Mouse (Mus musculus) mouse trophoblast stem cell (cell line): ENCODE results near the gene Tfeb.

Source experiments
- in situ Hi-C, 2 experiments: fragments of 300-500 bp; cut with MseI, MboI; formaldehyde crosslinking; loops; 2 replicates in 1 of 2; 3 replicates in 1 of 2; pipeline ENCODE4 v1.15.1; 2025

The Tfeb gene

DNA sequence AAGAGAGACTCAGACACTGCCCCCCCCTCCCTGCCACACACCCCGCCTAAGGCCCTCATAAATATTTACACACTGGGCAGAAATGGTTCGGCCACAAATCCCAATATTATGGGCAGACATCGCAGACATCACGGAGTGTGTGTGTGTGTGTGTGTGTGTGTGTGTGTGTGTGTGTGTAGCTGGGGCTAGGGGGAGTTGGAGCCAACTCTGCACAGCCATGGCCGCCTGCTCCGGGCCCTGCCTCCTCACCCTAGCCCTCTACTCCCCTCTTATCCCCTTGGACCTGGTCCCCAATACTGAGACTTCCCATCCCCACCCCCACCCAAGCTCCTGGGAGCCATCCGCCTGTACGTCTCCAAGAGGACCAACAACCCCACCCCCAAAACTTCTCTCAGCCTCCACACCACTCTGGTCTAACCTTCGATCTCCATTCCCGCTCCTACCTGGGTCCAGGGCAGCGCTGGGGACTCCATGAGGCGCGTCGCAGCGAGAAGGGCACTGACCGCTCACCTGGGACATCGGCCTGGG is 95.7 kb downstream of the Tfeb start:
- in situ Hi-C loops: no loop called here

DNA sequence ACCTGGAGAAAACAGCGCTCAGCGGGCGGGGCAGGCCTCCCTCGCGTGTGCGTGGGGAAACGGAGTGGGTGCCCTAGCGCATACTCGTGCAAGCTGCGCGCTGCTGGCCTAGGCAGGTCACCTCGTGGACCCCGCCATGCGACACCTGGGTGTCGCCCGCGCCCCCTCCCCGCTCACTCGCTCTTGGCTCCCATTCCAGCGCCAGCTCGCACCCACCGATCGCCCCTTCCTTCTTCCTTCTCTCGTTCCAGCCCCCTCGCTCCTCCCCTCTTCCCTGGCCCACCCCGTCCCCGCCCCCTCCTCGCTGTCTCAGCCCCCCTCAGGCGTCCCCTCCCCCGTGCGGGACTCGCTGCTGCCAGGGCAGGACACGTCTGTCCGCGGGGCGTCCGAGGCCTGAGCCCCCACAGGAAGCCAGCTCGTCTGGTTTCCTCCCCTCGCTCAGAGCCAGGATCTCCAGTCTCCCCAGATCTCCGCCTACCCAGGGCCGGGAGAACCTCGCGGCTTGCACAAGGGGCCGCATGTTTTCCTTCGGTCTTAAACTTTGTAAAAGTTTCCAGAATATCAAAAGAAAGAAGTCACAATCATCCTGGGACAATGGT is 96.3 kb downstream of the Tfeb start:
- in situ Hi-C loops: no loop called here

DNA sequence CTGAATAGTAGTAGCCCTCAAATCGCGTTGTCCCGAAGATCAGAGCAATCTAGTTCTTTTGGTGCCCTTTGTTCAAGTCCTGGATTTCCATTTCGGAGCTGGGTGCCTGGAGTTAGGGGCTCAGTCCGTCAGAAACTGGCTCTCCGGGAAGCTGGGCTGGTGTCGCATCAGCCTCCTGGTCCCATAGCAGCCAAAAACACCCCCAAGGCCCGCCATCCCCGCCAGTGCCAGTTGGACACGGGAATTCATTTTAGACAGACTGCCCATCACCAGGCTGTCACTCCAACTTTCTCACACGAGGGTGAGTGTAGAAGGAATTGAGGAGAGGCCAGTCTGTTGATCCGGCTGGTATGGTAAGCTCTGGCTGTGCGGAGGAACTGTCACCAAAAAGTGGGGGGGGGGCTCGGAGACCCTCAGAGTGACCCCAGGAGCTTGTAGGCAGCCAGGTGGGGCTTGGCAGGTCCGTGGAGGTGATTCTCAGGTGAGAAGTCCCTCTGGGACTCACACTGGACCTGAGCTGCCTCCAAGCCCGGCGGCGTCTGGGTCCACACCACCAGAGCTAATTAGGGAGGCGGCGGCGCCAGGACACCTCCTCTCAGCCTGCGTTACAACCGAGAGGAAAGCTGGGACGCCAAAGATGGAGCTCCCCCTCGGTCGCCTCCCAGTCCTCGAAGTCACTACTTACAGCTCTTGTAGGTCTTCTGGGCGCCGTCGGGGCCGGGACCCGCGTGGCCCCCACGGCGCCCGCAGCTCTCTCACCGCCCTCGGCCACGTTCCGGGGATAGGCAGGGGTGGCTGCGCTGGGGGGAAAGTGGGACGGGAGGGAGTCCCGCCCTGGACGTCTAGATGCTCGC is 97.0 kb downstream of the Tfeb start:
- in situ Hi-C loops: no loop called here

DNA sequence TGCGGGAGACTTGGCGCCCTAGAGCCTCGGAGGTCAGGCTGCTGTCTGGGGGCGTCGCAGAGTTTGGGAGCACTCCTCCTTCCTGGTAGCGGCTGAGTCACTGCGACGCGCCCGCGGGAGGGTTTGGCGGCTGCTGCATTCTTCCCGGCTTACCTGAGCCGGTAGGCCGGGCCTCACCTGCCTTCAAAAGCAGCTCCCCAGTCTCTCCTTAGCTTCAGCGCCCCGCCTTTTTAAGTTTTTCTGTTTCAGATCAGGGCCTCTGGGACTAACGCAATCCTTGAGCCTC is 97.6 kb downstream of the Tfeb start, which contains the start of gene Mdfi:
Gene Mdfi, minus strand, starts transcription at position 210 of the 286 bp plus-strand sequence.
- in situ Hi-C loops: no loop called here

DNA sequence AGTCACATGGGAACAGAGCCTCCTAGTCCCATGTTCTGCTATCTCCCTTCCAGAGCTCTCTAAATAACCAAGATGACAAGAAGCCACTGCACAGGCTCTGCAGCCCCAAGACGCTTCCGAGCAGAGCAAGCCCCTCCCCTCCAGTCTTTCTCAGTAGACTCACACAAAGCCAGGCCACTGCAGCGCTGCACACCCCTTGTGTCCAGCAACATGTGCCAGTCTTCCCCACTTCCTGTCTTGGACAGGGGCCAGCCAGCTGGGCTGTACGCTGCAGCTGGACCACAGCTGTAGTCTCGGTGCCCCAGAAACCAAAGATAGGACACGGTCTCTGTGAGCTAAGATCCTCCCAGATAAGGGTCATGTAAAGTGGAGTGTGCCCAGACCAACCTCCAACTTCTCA is 101.0 kb downstream of the Tfeb start:
- in situ Hi-C loops: no loop called here

DNA sequence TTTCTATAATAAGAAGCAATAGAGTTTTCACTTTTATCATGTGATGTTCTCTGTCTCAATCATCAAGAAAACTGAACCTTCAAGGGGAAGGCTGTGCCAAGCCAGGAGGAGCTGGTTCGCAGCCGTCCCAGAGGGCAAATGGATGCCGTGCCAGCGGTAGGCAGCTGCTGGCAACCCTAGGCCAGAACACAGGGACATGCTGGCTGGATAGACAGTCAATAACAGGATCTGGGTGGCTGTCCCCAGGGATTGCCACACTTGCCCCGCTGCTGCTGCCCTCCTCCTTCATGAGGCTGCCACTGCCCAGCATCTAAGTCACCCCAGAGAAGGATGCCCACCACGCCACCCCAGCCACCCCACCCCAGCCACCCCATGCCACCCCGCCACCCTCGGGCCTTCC is 104.7 kb downstream of the Tfeb start:
- in situ Hi-C loops: no loop called here
